Mouse (Mus musculus): Measurements from ENCODE around the gene Mettl16.

Gene Mettl16

GRCm38 (mm10) chr11:74770595-74771207 is at the start of gene Mettl16:
Gene Mettl16 (plus strand): TSS chr11:74770830.
- DNase-seq (ENCODE audit: low spot score), result peak; percentile 90

- no peak for DNase-seq (ENCODE audit: low spot score)
Observed at GRCm38 (mm10) chr11:74721141-74721540, 49.5 kb upstream of the Mettl16 start.

- no peak for DNase-seq (ENCODE audit: low spot score)
Observed at GRCm38 (mm10) chr11:74721971-74722370, 48.7 kb upstream of the Mettl16 start.

GRCm38 (mm10) chr11:74723357-74724234 is 47.0 kb upstream of the Mettl16 start:
- DNase-seq (ENCODE audit: low spot score), result peak; percentile 76

GRCm38 (mm10) chr11:74724235-74724791 is 46.3 kb upstream of the Mettl16 start, which contains the start of gene Pafah1b1:
Gene Pafah1b1 (minus strand): TSS chr11:74724670.
- peak; percentile 92 for DNase-seq (ENCODE audit: low spot score)

GRCm38 (mm10) chr11:74725181-74725580 is 45.4 kb upstream of the Mettl16 start:
- DNase-seq (ENCODE audit: low spot score), result no peak

DNA sequence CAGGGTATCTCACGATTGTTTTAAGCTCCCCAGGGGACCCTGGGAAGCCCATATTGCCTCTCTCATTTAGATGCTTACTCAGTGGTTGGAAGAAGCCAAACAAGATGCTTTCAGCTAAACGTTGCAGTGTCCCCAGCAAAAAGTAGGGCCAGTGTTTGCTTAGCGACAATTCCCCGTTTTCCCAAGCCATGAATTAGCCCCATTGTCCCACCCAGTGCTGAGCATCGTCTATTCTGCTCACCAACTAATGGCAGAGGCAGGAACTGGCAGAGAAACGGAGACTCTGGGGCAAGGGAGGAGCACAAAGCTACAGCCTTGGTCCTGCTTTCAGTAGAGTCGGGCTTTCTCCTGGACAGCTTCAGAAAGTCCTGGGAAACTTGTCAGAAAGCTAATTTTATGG is 35.7 kb upstream of the Mettl16 start:
- no peak for DNase-seq (ENCODE audit: low spot score)

- no peak for DNase-seq (ENCODE audit: low spot score)
Observed at GRCm38 (mm10) chr11:74737861-74738260, 32.8 kb upstream of the Mettl16 start.

DNA sequence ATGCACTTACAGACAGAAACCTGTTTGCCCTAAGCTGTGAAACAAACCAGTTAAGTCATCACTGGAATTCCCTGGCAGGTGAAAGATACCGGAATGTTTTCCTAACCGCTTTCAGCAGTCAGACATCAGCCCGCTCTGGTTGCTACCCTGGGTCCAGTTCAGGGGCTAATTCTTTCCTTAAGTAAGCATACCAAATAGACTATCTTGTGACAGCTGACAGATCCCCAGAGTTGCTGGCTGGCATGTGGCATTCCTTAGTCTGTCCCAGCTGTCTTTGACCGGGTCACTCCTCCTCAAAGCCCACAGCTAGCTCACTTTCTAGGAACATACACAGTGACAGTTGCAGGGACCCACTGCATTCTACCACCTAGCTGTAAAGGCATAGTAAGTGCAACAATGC is 22.6 kb upstream of the Mettl16 start:
- no peak for DNase-seq (ENCODE audit: low spot score)

DNA sequence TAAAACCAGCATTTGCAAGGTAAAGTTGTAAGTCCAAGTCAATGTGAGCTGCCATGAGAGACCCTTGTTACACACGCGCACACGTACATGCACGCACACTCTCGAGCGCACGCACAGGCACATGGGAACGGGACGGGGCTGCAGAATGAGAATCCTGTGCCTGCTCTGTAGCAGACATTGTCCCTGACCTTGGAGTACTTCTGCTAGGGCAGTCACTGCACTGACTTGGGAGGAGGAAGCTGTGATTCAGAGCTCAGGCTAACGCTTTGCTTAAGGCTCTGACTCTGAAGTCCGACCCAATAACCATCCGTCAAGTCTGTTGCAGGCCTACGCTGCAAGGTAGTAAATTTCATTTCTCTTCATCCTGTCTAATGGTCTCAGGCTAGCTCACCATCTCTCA is 21.4 kb upstream of the Mettl16 start:
- DNase-seq (ENCODE audit: low spot score), result no peak

DNA sequence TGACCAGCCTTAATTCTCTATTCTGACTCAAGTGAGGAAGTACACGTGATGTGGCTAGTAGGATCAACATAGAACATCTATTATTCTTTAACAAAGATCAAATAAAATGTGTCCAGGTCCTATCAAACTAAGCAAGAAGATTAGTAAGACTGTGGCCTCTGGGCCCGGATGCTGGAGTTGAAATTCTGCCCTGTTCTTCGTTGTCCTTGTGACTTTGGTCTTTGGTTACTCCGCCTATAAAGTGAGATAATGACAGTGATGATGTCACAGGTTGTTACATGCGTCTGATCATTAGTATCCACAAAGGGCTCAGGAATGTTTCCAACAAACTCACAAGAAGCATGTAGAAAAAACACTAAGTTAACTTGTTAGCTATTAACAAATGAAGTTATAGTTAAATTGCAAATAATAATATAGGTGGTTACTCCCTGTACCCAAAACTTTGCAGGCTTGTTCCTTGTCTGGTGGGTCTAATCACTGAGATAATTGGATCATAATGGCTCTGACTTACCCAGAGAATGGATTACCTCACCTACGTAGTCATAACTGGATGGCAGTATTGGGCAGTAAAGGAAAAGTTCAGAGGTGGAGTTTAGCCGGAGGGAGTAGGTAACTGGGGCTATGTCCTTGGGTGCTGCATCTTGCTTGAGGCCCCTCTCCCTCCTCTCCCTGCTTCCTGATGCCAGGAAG is 19.8 kb upstream of the Mettl16 start:
- DNase-seq (ENCODE audit: low spot score), result no peak

DNA sequence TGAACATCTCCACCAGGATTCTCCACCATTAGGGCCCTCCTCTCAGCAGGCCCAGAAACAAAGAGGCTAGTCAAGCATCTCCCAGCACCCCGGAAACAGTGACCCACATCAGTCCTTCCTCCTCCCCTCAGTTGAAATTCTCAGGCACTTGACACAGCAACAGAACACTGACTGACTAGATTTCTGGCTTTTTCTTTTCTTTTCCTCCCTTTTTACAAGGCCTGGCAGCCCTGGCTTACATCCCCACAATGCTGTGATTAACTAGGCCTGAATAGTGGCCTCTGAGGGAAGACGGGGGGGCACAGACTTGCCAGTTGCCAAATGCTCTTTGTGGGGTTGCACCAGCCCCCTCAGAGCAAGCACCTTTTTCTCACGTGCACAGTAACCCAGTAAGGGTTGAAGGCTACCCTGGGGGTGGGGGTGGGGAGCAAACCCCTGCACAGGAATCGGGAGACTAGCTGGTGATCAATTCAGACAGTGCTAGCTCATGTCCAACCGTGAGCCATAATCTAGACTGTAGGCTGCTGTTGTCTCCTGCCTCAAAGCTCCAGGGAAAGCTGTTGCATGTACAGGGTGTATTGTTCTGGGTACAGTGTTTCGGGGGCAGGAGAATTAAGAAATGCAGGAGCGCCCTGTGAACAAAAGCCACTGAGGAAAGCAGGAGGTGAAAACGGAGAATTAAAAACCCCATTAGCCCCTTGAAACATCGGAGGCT is 19.1 kb upstream of the Mettl16 start:
- no peak for DNase-seq (ENCODE audit: low spot score)

DNA sequence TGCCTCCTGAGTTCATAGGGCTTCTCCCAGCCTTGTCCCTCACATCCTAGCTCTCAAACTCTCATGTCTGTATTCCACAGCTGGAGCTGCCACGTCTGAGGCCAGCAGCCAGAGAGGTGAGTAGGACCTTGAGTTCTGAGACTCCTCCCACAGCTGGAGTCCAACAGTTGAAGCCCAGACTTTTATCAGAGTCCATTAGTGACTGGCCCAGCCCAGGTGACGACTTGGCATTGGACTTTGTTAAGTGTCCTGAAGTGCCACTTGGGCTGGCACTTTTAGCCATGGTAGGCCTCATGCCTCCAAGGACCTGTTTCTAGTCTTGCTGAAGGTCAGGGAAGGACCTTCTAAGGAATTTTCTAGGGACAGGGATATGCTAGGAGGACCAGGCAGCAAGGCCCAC is 14.0 kb upstream of the Mettl16 start:
- DNase-seq (ENCODE audit: low spot score), result no peak

DNA sequence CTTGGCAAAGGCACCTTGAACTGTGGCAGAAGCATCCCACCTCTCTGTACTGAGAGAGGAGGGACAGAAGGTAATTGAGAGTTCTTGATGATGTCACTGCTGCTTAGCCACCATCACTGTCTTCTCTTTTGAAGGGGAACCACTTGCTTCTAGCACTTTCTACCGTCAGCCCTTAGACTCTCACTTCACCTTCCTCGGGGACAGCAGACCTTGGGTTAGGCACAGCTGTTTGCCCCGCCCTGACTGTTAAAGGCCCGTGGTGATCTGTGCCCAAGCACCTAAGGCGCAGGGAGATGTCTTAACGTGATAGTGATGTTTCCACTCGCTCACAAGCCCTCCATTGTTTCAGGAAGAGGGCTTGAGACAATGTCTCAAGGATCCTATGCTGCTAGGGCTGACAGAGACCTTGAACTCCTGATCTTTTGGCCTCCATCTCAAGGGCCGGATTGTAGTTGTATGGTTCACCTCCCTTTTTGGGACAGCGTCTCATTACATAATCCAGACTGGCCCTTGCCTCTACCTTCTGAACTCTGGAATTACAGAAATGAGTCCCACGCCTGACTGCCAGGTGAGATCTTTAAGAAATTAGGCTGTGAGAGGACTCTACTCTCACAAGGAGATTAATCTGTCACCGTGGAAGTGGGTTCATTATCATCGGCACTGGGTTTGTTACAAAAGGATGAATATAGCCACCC is 9.5 kb upstream of the Mettl16 start:
- DNase-seq (ENCODE audit: low spot score), result no peak

DNA sequence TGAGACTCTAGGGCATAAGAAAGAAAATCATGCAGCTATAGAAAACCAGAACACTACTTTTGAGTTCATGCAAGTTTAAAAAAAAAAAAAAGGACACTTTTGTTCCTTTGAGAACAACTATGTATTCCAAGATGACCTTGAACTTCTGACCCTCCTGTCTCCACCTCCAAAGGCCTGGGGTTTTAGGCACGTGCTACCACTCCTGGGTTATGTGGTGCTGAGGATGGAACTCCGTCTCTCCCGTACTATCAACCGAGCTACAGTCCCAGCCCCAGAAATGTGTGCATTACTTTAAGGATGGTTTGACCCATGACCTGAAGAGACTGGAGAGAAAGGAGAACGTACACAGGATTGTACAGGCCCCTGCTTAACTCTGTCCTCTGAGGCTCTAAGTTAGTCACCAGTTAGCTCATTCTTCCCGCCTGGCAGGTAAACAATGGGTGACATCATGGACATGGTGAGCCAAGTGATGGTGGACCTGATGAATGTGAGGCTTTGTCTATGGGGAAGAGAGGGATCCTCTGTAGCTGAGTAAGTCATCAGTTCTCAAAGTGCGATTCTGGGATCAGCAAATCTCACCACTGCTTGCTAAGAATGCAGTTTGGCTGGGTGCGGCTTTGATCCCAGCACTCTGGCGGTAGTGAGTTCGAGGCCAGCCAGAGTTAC is 6.5 kb upstream of the Mettl16 start:
- DNase-seq (ENCODE audit: low spot score), result no peak

DNA sequence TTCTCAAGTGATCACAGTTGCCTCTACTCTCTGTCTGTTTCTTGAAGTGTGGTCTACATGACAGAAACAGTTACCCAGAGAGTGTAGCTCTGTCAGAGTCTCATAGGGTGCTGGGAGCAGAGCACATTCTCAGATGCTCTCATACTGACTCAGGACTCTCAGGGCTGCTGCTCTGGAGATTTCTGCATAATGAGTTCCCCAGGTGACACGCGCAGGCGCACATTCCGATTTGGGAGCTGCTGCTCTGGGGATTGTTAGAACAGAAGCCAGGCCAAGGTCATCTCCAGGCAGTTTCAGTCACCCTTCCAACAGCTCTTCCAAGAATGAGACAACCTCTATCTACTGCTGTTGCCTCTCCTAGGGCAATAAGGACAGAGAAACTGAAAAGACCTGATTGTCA is 3.2 kb upstream of the Mettl16 start:
- no peak for DNase-seq (ENCODE audit: low spot score)

GRCm38 (mm10) chr11:74768045-74768444 is 2.6 kb upstream of the Mettl16 start:
- peak; percentile 18 for DNase-seq (ENCODE audit: low spot score)

DNA sequence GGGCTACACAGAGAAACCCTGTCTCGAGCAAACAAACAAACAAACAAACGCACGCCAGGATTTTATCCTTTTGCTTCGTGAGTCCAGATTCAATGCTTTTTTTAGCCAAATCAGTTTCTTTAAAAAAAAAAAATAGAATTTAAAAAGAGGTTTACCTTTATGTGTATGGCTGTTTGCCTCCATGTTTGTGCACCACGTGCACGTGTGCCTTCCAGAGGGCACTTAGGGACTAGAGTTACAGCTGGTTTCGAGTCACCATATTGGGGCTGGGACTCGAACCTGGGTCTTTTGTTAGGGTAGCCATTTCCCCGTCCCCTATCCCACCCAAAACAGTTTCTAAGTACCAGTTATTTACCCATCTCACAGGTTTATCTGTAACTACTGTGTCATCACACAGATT is 593 bp upstream of the Mettl16 start:
- no peak for DNase-seq (ENCODE audit: low spot score)

DNA sequence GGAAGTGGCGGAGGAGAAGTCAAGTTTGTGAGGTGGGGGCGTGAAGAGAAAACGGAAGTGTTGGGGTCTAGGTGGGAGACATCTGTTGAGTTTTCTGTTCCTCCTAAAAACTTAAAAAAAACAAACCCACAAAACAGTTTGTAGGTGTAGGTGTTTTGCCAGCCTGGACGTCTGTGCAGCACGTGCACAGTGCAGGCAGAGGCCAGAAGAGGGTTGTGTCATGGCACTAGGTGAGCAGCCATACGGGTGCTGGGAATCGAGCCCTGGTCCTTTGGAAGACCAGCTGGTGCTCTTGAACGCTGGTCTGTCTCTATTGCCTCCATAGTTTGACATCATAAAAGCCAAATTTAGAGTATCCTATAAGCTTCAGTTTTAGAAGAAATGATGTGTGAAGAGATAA is 604 bp downstream of the Mettl16 start:
- DNase-seq (ENCODE audit: low spot score), result no peak

DNA sequence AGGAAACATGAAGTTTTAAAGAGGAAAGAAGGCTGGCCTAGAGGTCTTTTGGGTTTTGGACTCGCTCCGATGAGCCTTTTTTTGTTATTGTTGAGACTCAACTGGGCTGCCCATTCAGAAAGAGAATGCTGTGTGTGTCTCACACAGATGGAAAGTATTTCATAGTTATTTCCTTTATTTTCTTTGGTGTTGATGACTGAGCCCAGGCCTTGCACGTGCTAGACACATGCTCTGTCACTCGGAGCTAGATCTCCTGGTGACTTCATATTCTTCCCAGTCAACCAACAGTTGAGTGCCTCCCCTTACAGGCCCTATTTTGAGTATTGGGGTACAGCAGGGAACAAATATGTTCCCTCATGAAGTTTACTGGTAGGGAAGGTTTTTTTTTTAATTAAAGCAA is 1.0 kb downstream of the Mettl16 start:
- no peak for DNase-seq (ENCODE audit: low spot score)

- DNase-seq (ENCODE audit: low spot score), result no peak
Observed at GRCm38 (mm10) chr11:74772386-74772785, 1.8 kb downstream of the Mettl16 start.
